Comparison of ENCODE assay signal across 10 mouse cellular contexts in genomic region chr8:117859734-117860133, GRCm38 (mm10). TPM values are rescaled to one million over a fixed set of nuclear protein-coding genes. Genes with fewer than 3 reads are reported as not detected.
A peak's percentile ranks its signal among the peaks of the same experiment; 100 is the strongest.
DNase-seq lines count a peak whose midpoint lies in the region; ATAC-seq and TF ChIP-seq lines count a peak whose summit lies in the region.
"Had no signal": no experiment of that assay in that cellular context is flagged by ENCODE, and none has a peak within 500 bp of the region (broad histone marks: within the 10 kb centered on the region; RNA-seq: fewer than 3 reads in every experiment).

No protein-coding gene starts in this region.

- peaks cover 7% of the 10 kb centered on the region for H3K4me1 ChIP-seq in heart, embryonic 13.5 days
- peaks cover 7% of the 10 kb centered on the region for H3K4me1 ChIP-seq in hindbrain, embryonic 12.5 days
- peaks cover 6% of the 10 kb centered on the region; the same call in 1 of the 2 replicates for H3K4me1 ChIP-seq in midbrain, embryonic 14.5 days (ENCODE audit: control insufficient read depth, insufficient read depth, low read length)

- DNase-seq in heart, adult 8-10 months (ENCODE audit: low spot score), result no peak
- peak; percentile 59 for DNase-seq in brain, embryonic 14.5 days (ENCODE audit: low read depth)
- DNase-seq in midbrain, embryonic 14.5 days, result peak; percentile 31
- no peak for DNase-seq in adrenal gland, postnatal 10 days
- DNase-seq in lung, postnatal 4 days, result no peak
- no peak for DNase-seq in yolk sac, embryonic 10.5 days (ENCODE audit: low spot score)
- DNase-seq: kidney, postnatal 25 days; lung, adult 2 months had no signal

- WGBS in heart, embryonic 13.5 days, result 14% methylated on average over 11 of the region's 11 CpGs
- 9% methylated on average over 11 of the region's 11 CpGs for WGBS in hindbrain, embryonic 12.5 days
- 5% methylated on average over 11 of the region's 11 CpGs for WGBS in midbrain, embryonic 14.5 days

- 0 out of 2 replicates have a peak overlapping the region, but pooled peaks have one; percentile 30 for H3K9ac ChIP-seq in heart, embryonic 13.5 days
- no peak overlapping the region for H3K9ac ChIP-seq in hindbrain, embryonic 12.5 days
- H3K9ac ChIP-seq in midbrain, embryonic 14.5 days (replicated peaks; ENCODE audit: low read length), result 0 out of 2 replicates have a peak overlapping the region, but pooled peaks have one; percentile 23

- H3K4me3 ChIP-seq in heart, embryonic 13.5 days, result peak overlapping the region; percentile 9; the same call in 1 of the 2 replicates
- no peak overlapping the region for H3K4me3 ChIP-seq in hindbrain, embryonic 12.5 days
- H3K4me3 ChIP-seq in midbrain, embryonic 14.5 days (replicated peaks; ENCODE audit: low read depth, low read length), result no peak overlapping the region

- ATAC-seq in heart, embryonic 13.5 days (ENCODE audit: extremely low read depth, insufficient number of reproducible peaks, low FRiP score, low TSS enrichment), result no peak
- no peak for ATAC-seq in hindbrain, embryonic 12.5 days (ENCODE audit: low FRiP score)
- no peak for ATAC-seq in midbrain, embryonic 14.5 days (ENCODE audit: low FRiP score, low TSS enrichment)

- no peaks in the 10 kb centered on the region for H3K9me3 ChIP-seq in heart, embryonic 13.5 days
- H3K9me3 ChIP-seq in hindbrain, embryonic 12.5 days (replicated peaks), result no peaks in the 10 kb centered on the region
- H3K9me3 ChIP-seq in midbrain, embryonic 14.5 days (ENCODE audit: control insufficient read depth, low read length), result no peaks in the 10 kb centered on the region

- peaks cover 12% of the 10 kb centered on the region; the same call in 1 of the 2 replicates for H3K27me3 ChIP-seq in heart, embryonic 13.5 days (replicated peaks)
- peaks cover 7% of the 10 kb centered on the region for H3K27me3 ChIP-seq in hindbrain, embryonic 12.5 days
- H3K27me3 ChIP-seq in midbrain, embryonic 14.5 days (ENCODE audit: control insufficient read depth, insufficient read depth, low read length), result no peaks in the 10 kb centered on the region

- peak overlapping the region; percentile 55 for H3K4me2 ChIP-seq in heart, embryonic 13.5 days
- H3K4me2 ChIP-seq in hindbrain, embryonic 12.5 days (replicated peaks), result peak overlapping the region; percentile 41
- H3K4me2 ChIP-seq in midbrain, embryonic 14.5 days (ENCODE audit: low read length), result peak overlapping the region; percentile 44

- H3K36me3 ChIP-seq in heart, embryonic 13.5 days, result no peaks in the 10 kb centered on the region
- H3K36me3 ChIP-seq in hindbrain, embryonic 12.5 days, result no peaks in the 10 kb centered on the region
- no peaks in the 10 kb centered on the region for H3K36me3 ChIP-seq in midbrain, embryonic 14.5 days (ENCODE audit: control insufficient read depth, insufficient read depth, low read length)

- no peak for TF ChIP-seq CTCF in brain, embryonic 14.5 days (IDR thresholded peaks at IDR 0.05; ENCODE audit: borderline replicate concordance, extremely low read depth, insufficient read depth, insufficient read length)

- TF ChIP-seq POLR2A in brain, embryonic 14.5 days (IDR thresholded peaks at IDR 0.05; ENCODE audit: borderline replicate concordance, extremely low read depth, insufficient read depth, insufficient read length, poor library complexity, severe bottlenecking), result no peak

- H3K27ac ChIP-seq in heart, embryonic 13.5 days (replicated peaks), result no peak overlapping the region
- H3K27ac ChIP-seq in hindbrain, embryonic 12.5 days, result no peak overlapping the region
- no peak overlapping the region for H3K27ac ChIP-seq in midbrain, embryonic 14.5 days (replicated peaks; ENCODE audit: low read depth, low read length)

RNA-seq across cellular contexts. Expression of gene Mphosph6, which starts 58.0 kb away (rescaled TPM):
- polyA plus RNA-seq in heart, embryonic 13.5 days (2015; fragmentation: Nextera tagmentation; extraction: Ambion mirVana), result 37.2 and 37.6 TPM in 2 replicates
- total RNA-seq in heart, adult 8-10 months (2022), result 10 to 100 TPM in 2 of 4 experiments, 1 to 10 TPM in 2; 4.7 to 10.2 (median 9.4) TPM
- 19.8 and 21.5 TPM in 2 replicates for polyA plus RNA-seq in brain, embryonic 14.5 days (2012; rRNA removed)
- polyA plus RNA-seq in hindbrain, embryonic 12.5 days (2016; fragmentation: Nextera tagmentation; extraction: Ambion mirVana), result 45.8 and 46.6 TPM in 2 replicates
- polyA plus RNA-seq in midbrain, embryonic 14.5 days (2014; fragmentation: Nextera tagmentation; extraction: Ambion mirVana), result 32.7 and 33.3 TPM in 2 replicates
- 10 to 100 TPM; 16.8 to 20.5 TPM for total RNA-seq in adrenal gland, postnatal 10 days (2021)

Comparison
In these comparisons a context has a peak if more than half of its experiments do, and no peak if none do; other contexts are left out.
1. DNase-seq: peak in brain, embryonic 14.5 days (single experiment) and midbrain, embryonic 14.5 days (single experiment); none in heart, adult 8-10 months (single experiment), adrenal gland, postnatal 10 days (single experiment), lung, postnatal 4 days (0 of 2) and yolk sac, embryonic 10.5 days (single experiment).
2. Peak in every context shown above with its lines, with median percentiles within 50 percentile points of each other: H3K4me2 ChIP-seq.